Mouse (Mus musculus) megakaryocyte, embryonic 14.5 days (primary cell): ENCODE results near the gene Sipa1l2. TPM values are rescaled to one million over a fixed set of nuclear protein-coding genes. Genes with fewer than 3 reads are reported as not detected.
"Not testable (repeated sequence)": the region's sequence is repeated elsewhere in the genome, so short reads cannot be mapped to it uniquely, and the experiment has no call there.

Experiments used
- H3K27me3 ChIP-seq: replicated peaks from 2 replicates; pipeline ENCODE3; 2012; ENCODE audit warnings: inconsistent platforms
- H3K36me3 ChIP-seq: replicated peaks from 2 replicates; pipeline ENCODE3; 2012; ENCODE audit warnings: low read length, inconsistent platforms, mixed read lengths
- H3K4me1 ChIP-seq: 2 replicates; pipeline ENCODE4 v1.6.1; 2012; ENCODE audit warnings: inconsistent platforms
- H3K4me3 ChIP-seq: replicated peaks from 2 replicates; pipeline ENCODE3; 2012; ENCODE audit warnings: moderate library complexity, mild to moderate bottlenecking, inconsistent platforms
- H3K9me3 ChIP-seq: 2 replicates; pipeline ENCODE4 v1.6.1; 2012; ENCODE audit warnings: inconsistent platforms
- FLI1 ChIP-seq: IDR thresholded peaks from 2 replicates; pipeline ENCODE4 v1.6.1; 2012; ENCODE audit warnings: low read length, inconsistent platforms, mixed read lengths
- GATA1 ChIP-seq: IDR thresholded peaks from 3 replicates; pipeline ENCODE4 v1.6.1; 2012; ENCODE audit warnings: mixed read lengths, low read length, inconsistent platforms, borderline replicate concordance
- polyA plus RNA-seq: library from polyadenylated mRNA; stranded (reverse); fragments of >175 nt; gene quantifications from 2 replicates; pipeline ENCODE4 v1.2.3, GENCODE M21; 2012; ENCODE audit warnings: low replicate concordance; ENCODE audit not compliant: insufficient read depth

Sipa1l2 gene
- polyA plus RNA-seq, 1 experiment: 0.78 TPM

DNA sequence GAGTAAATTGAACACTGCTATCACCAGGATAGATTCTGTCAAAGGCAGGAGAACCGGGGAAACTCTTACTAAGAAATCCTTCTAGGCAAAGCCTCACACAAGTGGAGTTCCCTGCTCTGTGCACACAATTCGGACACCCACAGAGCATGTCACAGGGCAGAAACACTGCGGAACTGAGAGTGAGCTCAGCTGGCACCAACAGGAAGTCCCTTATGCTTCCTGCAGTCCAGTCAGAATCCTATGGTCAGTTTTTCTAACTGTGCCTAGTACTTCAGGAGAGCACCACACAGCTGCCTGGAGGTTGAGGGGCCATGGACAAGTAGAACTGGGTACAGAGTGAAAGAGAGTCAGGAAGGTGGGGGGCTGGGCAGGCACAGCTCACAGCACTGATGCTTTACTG lies 41.7 kb downstream of the Sipa1l2 start:
- TF ChIP-seq FLI1: no peak
- TF ChIP-seq GATA1: no peak

DNA sequence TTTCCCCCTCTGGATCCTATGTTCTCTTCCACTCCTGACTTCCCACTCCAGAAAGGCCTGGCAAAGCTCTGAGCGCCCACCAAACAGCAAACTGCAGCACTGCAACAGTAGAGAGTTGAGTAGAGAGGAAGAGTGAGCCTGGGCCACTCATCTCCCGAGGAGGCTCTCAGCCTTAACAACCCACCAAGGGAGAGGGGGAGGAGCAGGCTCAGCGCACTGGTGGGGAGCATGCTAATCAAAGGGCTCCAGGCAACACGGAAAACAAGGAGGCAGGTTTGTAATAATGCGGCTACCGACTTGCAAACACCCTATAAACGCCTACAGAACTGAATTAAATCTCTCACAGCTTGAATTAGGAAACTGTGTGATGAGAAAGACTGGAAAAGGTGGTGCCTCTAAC lies 42.6 kb downstream of the Sipa1l2 start:
- H3K36me3 ChIP-seq: no peaks in the 10 kb centered on the region
- H3K4me3 ChIP-seq: no peak overlapping the region
- no peaks in the 10 kb centered on the region for H3K9me3 ChIP-seq
- peaks cover 19% of the 10 kb centered on the region for H3K27me3 ChIP-seq
- TF ChIP-seq FLI1 (no peak), GATA1 (no peak)
- H3K4me1 ChIP-seq: peaks cover 12% of the 10 kb centered on the region

More for the DNA sequence above, 41.7 kb downstream of the Sipa1l2 start:
- Histone ChIP-seq H3K4me1 (peaks cover 16% of the 10 kb centered on the region), H3K36me3 (no peaks in the 10 kb centered on the region), H3K4me3 (no peak overlapping the region), H3K27me3 (peaks cover 16% of the 10 kb centered on the region), H3K9me3 (no peaks in the 10 kb centered on the region)

DNA sequence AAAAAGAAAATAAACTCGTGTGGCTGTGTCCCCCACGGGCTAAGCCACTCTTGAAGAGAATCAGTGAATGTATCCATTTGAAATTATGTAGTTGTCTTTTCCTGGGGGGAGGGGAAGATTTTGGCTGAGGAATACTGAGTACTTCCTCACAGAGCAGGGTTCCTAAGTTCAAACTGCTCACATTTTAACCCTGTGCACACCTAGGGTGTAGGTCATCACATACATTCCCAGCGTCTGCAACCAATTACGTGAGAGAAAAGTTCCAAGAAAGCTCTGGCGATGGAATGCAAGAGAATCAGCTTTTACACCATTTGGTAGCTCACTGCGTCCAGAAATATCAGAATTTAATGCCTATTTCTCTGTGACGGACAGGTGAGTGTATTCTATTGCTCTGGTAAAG lies 43.0 kb downstream of the Sipa1l2 start:
- H3K36me3 ChIP-seq: no peaks in the 10 kb centered on the region
- no peaks in the 10 kb centered on the region for H3K9me3 ChIP-seq
- TF ChIP-seq FLI1 (no peak), GATA1 (no peak)
- H3K4me3 ChIP-seq: no peak overlapping the region
- peaks cover 8% of the 10 kb centered on the region for H3K4me1 ChIP-seq
- peaks cover 21% of the 10 kb centered on the region for H3K27me3 ChIP-seq

DNA sequence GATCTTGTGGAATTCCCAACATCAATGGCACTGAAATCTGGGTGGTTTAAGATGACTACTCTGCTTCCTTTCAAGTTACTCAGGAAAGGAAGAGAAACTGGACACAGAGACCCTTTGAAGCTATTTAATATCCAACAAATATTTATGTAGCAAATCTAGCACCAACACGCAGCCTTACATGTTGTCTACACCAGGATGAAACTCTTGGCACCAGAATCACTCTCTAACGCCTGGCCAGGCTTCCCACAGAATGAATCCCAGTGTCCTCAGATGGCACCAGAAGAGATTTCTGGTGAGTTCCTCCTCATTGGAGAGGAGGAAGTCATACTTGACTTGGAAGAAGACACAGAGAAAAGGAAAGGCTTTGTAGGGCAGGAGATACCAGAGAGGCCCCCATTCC lies 45.1 kb downstream of the Sipa1l2 start:
- peaks cover 21% of the 10 kb centered on the region for H3K27me3 ChIP-seq
- H3K9me3 ChIP-seq: no peaks in the 10 kb centered on the region
- TF ChIP-seq GATA1 (no peak), FLI1 (no peak)
- H3K4me1 ChIP-seq: peaks cover 5% of the 10 kb centered on the region; the same call in 1 of the 2 replicates
- H3K36me3 ChIP-seq: no peaks in the 10 kb centered on the region
- no peak overlapping the region for H3K4me3 ChIP-seq

DNA sequence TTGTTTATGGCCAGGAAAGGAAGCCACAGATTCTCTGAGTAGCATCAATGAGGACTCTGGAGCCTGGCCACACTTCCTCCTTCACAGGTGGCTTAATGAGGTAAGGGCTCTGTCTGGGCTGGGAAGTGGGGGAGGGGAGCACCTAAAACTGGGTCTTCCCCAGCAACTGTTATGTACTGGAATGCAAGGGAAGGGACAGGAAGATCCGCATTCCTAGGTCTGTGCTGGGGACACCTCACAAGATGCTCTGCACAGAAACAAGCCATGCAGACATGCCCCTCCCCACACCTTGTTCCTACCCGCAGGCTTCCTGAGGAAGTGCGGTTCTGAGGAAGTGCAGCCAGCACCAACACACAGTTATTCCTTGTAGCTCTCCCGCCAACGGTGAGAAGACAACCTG lies 46.4 kb downstream of the Sipa1l2 start:
- Histone ChIP-seq H3K4me1 (peaks cover 16% of the 10 kb centered on the region; the same call in 1 of the 2 replicates), H3K4me3 (no peak overlapping the region), H3K36me3 (no peaks in the 10 kb centered on the region), H3K27me3 (peaks cover 19% of the 10 kb centered on the region), H3K9me3 (peaks cover 4% of the 10 kb centered on the region; the same call in 1 of the 2 replicates)
- TF ChIP-seq FLI1: no peak
- TF ChIP-seq GATA1: no peak

DNA sequence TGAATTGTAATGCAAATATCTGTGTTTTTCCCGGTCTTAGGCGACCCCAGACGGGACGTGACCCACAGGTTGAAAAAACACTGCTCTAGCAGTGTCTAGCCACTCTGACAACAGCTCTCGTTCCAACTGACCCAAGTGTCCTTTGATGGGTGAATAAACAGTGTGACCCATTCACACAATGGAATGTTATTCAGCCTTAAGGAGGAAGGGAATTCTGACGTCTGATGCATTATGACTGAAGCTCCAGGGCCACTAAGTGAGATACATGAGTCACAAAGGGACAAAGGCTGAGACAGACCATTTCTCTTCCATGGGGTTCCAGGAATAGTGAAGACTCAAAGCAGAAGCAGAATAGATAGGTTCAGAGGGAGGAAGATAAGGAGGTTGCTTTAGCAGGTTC lies 47.5 kb downstream of the Sipa1l2 start:
- no peak overlapping the region for H3K4me3 ChIP-seq
- TF ChIP-seq GATA1 (no peak), FLI1 (no peak)
- no peaks in the 10 kb centered on the region for H3K36me3 ChIP-seq
- H3K4me1 ChIP-seq: peaks cover 18% of the 10 kb centered on the region; the same call in 1 of the 2 replicates
- peaks cover 6% of the 10 kb centered on the region; the same call in 1 of the 2 replicates for H3K9me3 ChIP-seq
- peaks cover 15% of the 10 kb centered on the region for H3K27me3 ChIP-seq

DNA sequence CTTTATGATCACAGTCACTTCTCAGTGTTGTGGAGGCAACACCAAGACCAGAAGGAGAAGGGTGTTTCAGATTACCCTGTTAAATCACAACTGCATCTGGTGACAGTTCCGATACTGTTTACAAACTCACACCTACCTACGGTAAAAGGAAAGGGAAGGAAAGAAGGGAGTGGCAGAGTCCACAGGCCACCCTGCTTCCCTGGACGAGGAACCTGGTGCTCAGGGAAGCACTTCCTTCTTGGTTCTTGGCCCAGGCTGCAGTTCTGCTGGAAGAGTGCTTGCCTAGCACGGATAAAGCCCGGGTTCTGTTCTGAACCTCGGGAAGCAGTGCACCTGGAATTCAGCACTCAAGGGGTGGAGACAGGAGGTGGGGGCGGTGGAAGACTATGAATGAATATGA lies 48.5 kb downstream of the Sipa1l2 start:
- no peaks in the 10 kb centered on the region for H3K36me3 ChIP-seq
- no peak overlapping the region for H3K4me3 ChIP-seq
- H3K9me3 ChIP-seq: peaks cover 6% of the 10 kb centered on the region; the same call in 1 of the 2 replicates
- peaks cover 18% of the 10 kb centered on the region; the same call in 1 of the 2 replicates for H3K4me1 ChIP-seq
- H3K27me3 ChIP-seq: peaks cover 18% of the 10 kb centered on the region
- TF ChIP-seq FLI1: no peak
- TF ChIP-seq GATA1: no peak

DNA sequence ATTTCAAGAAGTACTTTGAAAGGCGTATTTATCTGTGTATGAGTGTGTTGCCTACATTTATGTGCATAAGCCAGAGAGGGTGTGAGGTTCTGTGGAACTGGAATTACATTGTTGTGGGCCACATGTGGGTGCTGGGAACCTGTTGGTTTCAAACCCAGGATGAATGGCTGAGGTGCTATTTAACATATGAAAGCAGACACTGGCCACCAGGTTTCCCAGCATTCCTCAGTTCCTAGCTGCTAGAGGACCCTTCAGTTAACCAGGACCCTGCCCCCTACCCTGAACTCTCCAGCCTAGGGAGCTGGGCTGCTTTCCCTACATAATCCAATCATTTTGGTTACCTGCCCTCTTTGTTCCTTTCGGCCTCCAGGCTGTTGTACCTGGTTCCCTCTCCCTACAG lies 49.3 kb downstream of the Sipa1l2 start:
- not testable (repeated sequence) for H3K4me3 ChIP-seq

DNA sequence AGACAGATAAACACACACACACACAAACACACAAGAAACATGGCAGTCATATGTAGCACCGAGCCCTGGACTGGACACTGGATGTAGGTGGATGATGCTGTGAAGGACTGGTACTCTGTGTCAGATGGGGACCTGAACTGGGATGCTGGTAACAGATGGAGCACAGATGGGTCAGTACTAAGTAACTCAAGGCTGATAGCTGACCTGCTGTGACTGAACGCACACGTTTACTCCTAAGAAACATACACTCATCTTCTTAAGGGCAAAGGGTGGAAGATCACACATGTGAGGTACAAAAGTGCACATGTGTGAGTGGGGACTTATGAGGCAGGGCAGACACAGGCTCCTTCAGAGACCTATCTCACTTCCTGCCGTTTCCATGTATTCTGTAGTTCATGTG lies 50.7 kb downstream of the Sipa1l2 start:
- Histone ChIP-seq H3K36me3 (no peaks in the 10 kb centered on the region), H3K9me3 (peaks cover 6% of the 10 kb centered on the region; the same call in 1 of the 2 replicates), H3K4me3 (no peak overlapping the region), H3K4me1 (peaks cover 18% of the 10 kb centered on the region; the same call in 1 of the 2 replicates), H3K27me3 (peaks cover 16% of the 10 kb centered on the region)
- TF ChIP-seq FLI1 (no peak), GATA1 (no peak)

More for the DNA sequence above, 49.3 kb downstream of the Sipa1l2 start:
- H3K9me3 ChIP-seq, H3K36me3 ChIP-seq: not testable (repeated sequence)
- Histone ChIP-seq H3K27me3 (peaks cover 16% of the 10 kb centered on the region), H3K4me1 (peaks cover 18% of the 10 kb centered on the region; the same call in 1 of the 2 replicates)

DNA sequence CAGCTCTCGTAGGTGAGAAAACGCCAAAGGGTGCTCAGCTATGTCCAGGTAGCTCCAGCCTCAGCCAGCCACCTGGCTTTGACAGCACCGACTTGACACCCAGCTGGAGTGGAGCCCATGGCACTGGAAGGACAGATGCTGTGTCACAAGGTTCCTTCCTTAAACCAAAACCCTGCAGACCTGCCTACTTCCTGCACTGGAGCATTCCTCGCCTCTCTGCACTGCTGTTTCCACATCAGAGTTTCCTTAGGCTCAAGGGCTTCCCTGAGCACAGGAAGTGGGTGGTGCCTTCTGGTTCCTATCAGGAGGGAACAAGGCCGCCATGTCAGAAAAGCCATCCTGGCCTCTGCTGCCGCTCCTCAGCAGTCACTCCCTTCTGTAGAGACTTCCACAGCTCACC lies 51.3 kb downstream of the Sipa1l2 start:
- Histone ChIP-seq H3K36me3 (no peaks in the 10 kb centered on the region), H3K9me3 (peaks cover 6% of the 10 kb centered on the region; the same call in 1 of the 2 replicates), H3K4me1 (peaks cover 17% of the 10 kb centered on the region; the same call in 1 of the 2 replicates), H3K27me3 (peaks cover 16% of the 10 kb centered on the region), H3K4me3 (no peak overlapping the region)
- TF ChIP-seq GATA1 (no peak), FLI1 (no peak)

DNA sequence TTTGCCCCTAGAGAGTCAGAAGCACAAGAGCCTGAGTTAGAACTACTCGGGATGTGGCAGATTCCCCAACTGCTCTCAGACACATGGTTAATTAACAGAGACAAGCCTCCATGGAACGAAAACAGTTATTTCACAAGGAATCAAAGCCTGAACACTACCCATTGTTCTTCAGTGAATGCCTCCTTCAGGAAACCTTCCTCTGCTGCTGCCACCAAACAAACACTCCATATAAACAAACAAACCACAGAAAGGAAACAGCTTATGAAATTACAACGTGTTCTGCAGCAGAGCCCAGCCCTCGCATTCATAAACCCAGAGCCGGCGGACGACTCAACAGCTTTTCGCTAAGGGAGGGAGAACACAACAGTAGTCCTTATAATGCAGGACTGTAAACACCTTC lies 52.2 kb downstream of the Sipa1l2 start:
- H3K4me1 ChIP-seq: peaks cover 13% of the 10 kb centered on the region; the same call in 1 of the 2 replicates
- H3K9me3 ChIP-seq: peaks cover 6% of the 10 kb centered on the region; the same call in 1 of the 2 replicates
- no peak overlapping the region for H3K4me3 ChIP-seq
- H3K27me3 ChIP-seq: peaks cover 11% of the 10 kb centered on the region
- TF ChIP-seq GATA1 (no peak), FLI1 (no peak)
- H3K36me3 ChIP-seq: no peaks in the 10 kb centered on the region
